Mouse (Mus musculus) forebrain, embryonic 13.5 days (tissue): ENCODE results near the gene Morn1. TPM values are rescaled to one million over a fixed set of nuclear protein-coding genes. Genes with fewer than 3 reads are reported as not detected.
A peak's percentile ranks its signal among the peaks of the same experiment; 100 is the strongest.

Experiments
- ATAC-seq: fragments of 200-750 bp; cut with Nextera tagmentation; 2 replicates; pipeline ENCODE4 v1.8.0; 2017
- H3K27ac ChIP-seq: fragments of 300-500 bp; sonication (generic); 2 replicates; pipeline ENCODE4 v1.5.1; 2015; ENCODE audit warnings: inconsistent platforms, mild to moderate bottlenecking, moderate library complexity
- H3K27me3 ChIP-seq: fragments of 300-500 bp; sonication (generic); 2 replicates; pipeline ENCODE4 v1.6.1; 2015; ENCODE audit warnings: mild to moderate bottlenecking, inconsistent platforms
- H3K36me3 ChIP-seq: fragments of 300-500 bp; sonication (generic); 2 replicates; pipeline ENCODE4 v1.6.1; 2015; ENCODE audit warnings: mild to moderate bottlenecking, inconsistent platforms; ENCODE audit not compliant: poor library complexity, severe bottlenecking
- H3K4me1 ChIP-seq: fragments of 300-500 bp; sonication (generic); 2 replicates; pipeline ENCODE4 v1.6.1; 2015; ENCODE audit warnings: inconsistent platforms
- H3K4me2 ChIP-seq: fragments of 300-500 bp; sonication (generic); 2 replicates; pipeline ENCODE4 v1.6.1; 2015; ENCODE audit warnings: inconsistent platforms, mild to moderate bottlenecking, moderate library complexity
- H3K4me3 ChIP-seq: fragments of 300-500 bp; sonication (generic); 2 replicates; pipeline ENCODE4 v1.5.1; 2015; ENCODE audit warnings: mild to moderate bottlenecking, inconsistent platforms
- H3K9ac ChIP-seq: fragments of 300-500 bp; sonication (generic); 2 replicates; pipeline ENCODE4 v1.6.1; 2015; ENCODE audit warnings: mild to moderate bottlenecking, inconsistent platforms
- H3K9me3 ChIP-seq: fragments of 300-500 bp; sonication (generic); replicated peaks from 2 replicates; pipeline ENCODE4 v1.6.1; 2016; ENCODE audit warnings: inconsistent platforms
- WGBS: fragments of 180-500 bp; shearing (Covaris S2); methylation state at CpG from one replicate; pipeline ENCODE4 v1.1.7; 2015; 5-methylcytosine and 5-hydroxymethylcytosine counted together
- polyA plus RNA-seq: library from polyadenylated mRNA; unstranded; fragments of >200 nt; fragmentation: Nextera tagmentation; extraction: Ambion mirVana; gene quantifications from 2 replicates; pipeline ENCODE4 v1.2.1, GENCODE M21; 2015

Morn1 gene
- polyA plus RNA-seq, 1 experiment from 2014 or later: 7.4 TPM

DNA sequence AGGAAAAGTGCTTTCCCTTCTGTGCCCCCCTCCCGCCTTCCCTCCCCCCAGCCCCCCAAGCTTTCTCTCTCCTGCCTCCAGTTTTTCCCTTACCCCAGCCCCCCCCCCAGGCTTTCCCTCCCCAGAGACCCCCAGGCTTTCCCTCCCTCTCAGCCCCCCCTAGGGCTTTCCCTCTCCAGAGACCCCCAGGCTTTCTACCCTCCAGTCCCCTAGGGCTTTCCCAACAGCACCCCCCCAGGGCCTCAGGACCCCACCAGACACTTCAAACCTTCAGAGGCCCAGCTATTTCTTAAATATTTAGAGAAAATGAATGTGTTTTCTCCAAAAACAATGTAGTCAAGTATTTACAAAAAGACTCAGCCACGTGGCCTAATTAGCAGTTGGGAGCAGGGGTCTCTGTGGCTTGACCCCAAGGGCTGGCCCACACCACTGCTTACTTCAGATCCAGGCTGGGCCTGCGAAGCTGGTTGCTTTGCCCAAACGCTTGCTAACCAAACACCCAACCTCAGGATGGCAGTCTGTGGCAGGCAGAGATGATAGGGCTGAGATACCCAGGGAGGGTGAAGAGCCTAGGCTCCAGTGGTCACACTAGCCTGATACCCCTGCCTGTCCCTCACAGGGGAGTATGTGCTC is 58.3 kb downstream of the Morn1 start:
- Histone ChIP-seq H3K27me3 (peaks cover 9% of the 10 kb centered on the region), H3K27ac (peak overlapping the region; percentile 87), H3K4me2 (no peak overlapping the region), H3K9ac (no peak overlapping the region), H3K4me3 (no peak overlapping the region), H3K36me3 (no peaks in the 10 kb centered on the region), H3K4me1 (peaks cover 26% of the 10 kb centered on the region), H3K9me3 (no peaks in the 10 kb centered on the region)
- 39% methylated on average over 4 of the region's 4 CpGs for WGBS
- no peak for ATAC-seq

DNA sequence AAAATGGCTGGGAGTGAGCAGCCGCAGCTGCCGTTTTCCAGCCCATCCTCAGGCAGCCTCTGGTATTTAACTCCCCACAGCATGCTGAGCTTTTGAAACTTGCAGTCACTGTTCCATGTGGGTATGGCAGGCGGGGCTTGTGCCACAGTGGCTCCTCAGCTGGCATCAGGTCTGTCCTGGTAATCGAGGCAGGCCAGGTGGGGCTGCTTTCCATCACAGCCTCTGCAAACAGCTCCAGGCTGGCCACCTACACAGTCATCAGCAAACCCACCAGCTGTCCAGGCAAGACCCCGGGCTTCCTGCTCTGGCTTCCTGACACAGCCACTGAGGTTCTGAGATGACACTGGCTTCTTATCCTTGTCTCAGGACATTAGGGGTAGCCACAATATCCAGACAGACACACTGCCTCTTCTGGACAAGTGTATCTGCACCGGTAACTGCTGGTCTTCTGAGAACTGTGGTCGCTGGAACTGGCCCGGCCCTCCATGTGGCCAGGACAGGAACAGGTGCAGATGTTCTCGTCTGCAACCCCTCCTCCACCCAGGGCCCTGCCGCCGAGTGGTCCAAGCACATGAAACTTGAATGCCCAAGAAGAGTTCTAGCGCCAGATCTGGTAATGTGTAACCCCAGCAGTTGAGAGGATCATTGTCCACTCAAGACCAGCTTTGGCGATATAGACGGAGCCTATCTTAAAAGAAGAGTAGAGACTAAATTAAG is 59.9 kb downstream of the Morn1 start:
- Histone ChIP-seq H3K27me3 (peaks cover 12% of the 10 kb centered on the region), H3K4me1 (peaks cover 39% of the 10 kb centered on the region), H3K9ac (no peak overlapping the region), H3K4me2 (no peak overlapping the region), H3K27ac (no peak overlapping the region), H3K36me3 (no peaks in the 10 kb centered on the region), H3K4me3 (no peak overlapping the region), H3K9me3 (no peaks in the 10 kb centered on the region)
- no peak for ATAC-seq
- 69% methylated on average over 14 of the region's 14 CpGs for WGBS

- Histone ChIP-seq H3K4me2 (no peak overlapping the region), H3K9ac (no peak overlapping the region), H3K36me3 (peaks cover 1% of the 10 kb centered on the region; the same call in 1 of the 2 replicates), H3K27me3 (peaks cover 19% of the 10 kb centered on the region), H3K9me3 (no peaks in the 10 kb centered on the region), H3K4me1 (peaks cover 40% of the 10 kb centered on the region), H3K27ac (no peak overlapping the region), H3K4me3 (no peak overlapping the region)
- 91% methylated on average over 4 of the region's 4 CpGs for WGBS
- no peak for ATAC-seq
Observed at GRCm38 (mm10) chr4:155148453-155148852, 62.1 kb downstream of the Morn1 start.

GRCm38 (mm10) chr4:155148910-155149698 is 62.7 kb downstream of the Morn1 start:
- peaks cover 19% of the 10 kb centered on the region for H3K27me3 ChIP-seq
- no peaks in the 10 kb centered on the region for H3K9me3 ChIP-seq
- peaks cover 6% of the 10 kb centered on the region for H3K36me3 ChIP-seq
- no peak for ATAC-seq
- H3K9ac ChIP-seq: peak overlapping the region; percentile 16; the same call in 1 of the 2 replicates
- WGBS: 84% methylated on average over 8 of the region's 8 CpGs
- no peak overlapping the region for H3K4me2 ChIP-seq
- H3K4me3 ChIP-seq: no peak overlapping the region
- H3K27ac ChIP-seq: no peak overlapping the region
- H3K4me1 ChIP-seq: peaks cover 33% of the 10 kb centered on the region

DNA sequence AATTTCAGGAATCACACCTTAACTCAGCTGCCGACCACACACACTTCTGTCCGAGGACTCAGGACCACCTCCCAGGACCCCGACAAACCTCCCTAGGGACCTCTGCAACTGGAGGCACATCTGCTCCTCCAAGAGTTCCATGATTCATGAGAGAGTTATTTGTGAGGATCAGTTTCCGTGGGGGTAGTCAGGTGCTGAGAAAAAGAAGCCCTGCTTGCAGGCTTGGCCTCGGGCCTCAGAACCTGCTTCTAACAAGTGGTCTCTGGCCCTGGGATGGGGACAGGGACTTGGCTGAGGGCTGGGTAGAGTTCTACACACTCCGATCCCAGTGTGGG is 63.5 kb downstream of the Morn1 start:
- Histone ChIP-seq H3K9ac (0 out of 2 replicates have a peak overlapping the region, but pooled peaks have one; percentile 70), H3K9me3 (no peaks in the 10 kb centered on the region), H3K4me2 (peak overlapping the region; percentile 83; the same call in 1 of the 2 replicates), H3K27ac (no peak overlapping the region), H3K36me3 (peaks cover 8% of the 10 kb centered on the region), H3K4me3 (no peak overlapping the region), H3K4me1 (peaks cover 25% of the 10 kb centered on the region), H3K27me3 (peaks cover 19% of the 10 kb centered on the region)
- ATAC-seq: no peak
- WGBS: 82% methylated on average over 6 of the region's 6 CpGs

GRCm38 (mm10) chr4:155150276-155151113 is 64.1 kb downstream of the Morn1 start:
- peak overlapping the region; percentile 43 for H3K4me3 ChIP-seq
- H3K27me3 ChIP-seq: peaks cover 19% of the 10 kb centered on the region
- H3K36me3 ChIP-seq: peaks cover 12% of the 10 kb centered on the region
- H3K4me2 ChIP-seq: peak overlapping the region; percentile 83
- H3K4me1 ChIP-seq: peaks cover 20% of the 10 kb centered on the region
- peak; percentile 80 for ATAC-seq
- WGBS: 6% methylated on average over 69 of the region's 73 CpGs
- peak overlapping the region; percentile 70 for H3K9ac ChIP-seq
- no peaks in the 10 kb centered on the region for H3K9me3 ChIP-seq
- 0 out of 2 replicates have a peak overlapping the region, but pooled peaks have one; percentile 17 for H3K27ac ChIP-seq

- H3K27me3 ChIP-seq: peaks cover 19% of the 10 kb centered on the region
- H3K36me3 ChIP-seq: peaks cover 20% of the 10 kb centered on the region
- 54% methylated on average over 12 of the region's 12 CpGs for WGBS
- 0 out of 2 replicates have a peak, but pooled peaks have one; percentile 2 for ATAC-seq
- H3K9me3 ChIP-seq: no peaks in the 10 kb centered on the region
- H3K4me3 ChIP-seq: peak overlapping the region; percentile 43
- peak overlapping the region; percentile 83 for H3K4me2 ChIP-seq
- peak overlapping the region; percentile 70 for H3K9ac ChIP-seq
- peaks cover 20% of the 10 kb centered on the region for H3K4me1 ChIP-seq
- H3K27ac ChIP-seq: no peak overlapping the region
Observed at GRCm38 (mm10) chr4:155151221-155151788, 64.9 kb downstream of the Morn1 start.

GRCm38 (mm10) chr4:155151845-155152244 is 65.5 kb downstream of the Morn1 start:
- Histone ChIP-seq H3K4me1 (peaks cover 20% of the 10 kb centered on the region), H3K27me3 (peaks cover 19% of the 10 kb centered on the region), H3K9ac (no peak overlapping the region), H3K4me2 (no peak overlapping the region), H3K4me3 (no peak overlapping the region), H3K9me3 (no peaks in the 10 kb centered on the region), H3K27ac (no peak overlapping the region), H3K36me3 (peaks cover 25% of the 10 kb centered on the region)
- 81% methylated on average over 4 of the region's 4 CpGs for WGBS
- ATAC-seq: no peak

- Histone ChIP-seq H3K27me3 (peaks cover 19% of the 10 kb centered on the region), H3K9ac (no peak overlapping the region), H3K4me2 (no peak overlapping the region), H3K4me1 (peaks cover 20% of the 10 kb centered on the region), H3K27ac (no peak overlapping the region), H3K4me3 (no peak overlapping the region), H3K9me3 (no peaks in the 10 kb centered on the region), H3K36me3 (peaks cover 32% of the 10 kb centered on the region)
- 96% methylated on average over 6 of the region's 6 CpGs for WGBS
- no peak for ATAC-seq
Observed at GRCm38 (mm10) chr4:155152476-155152875, 66.1 kb downstream of the Morn1 start.

- H3K27ac ChIP-seq: no peak overlapping the region
- peaks cover 17% of the 10 kb centered on the region for H3K27me3 ChIP-seq
- H3K4me1 ChIP-seq: peaks cover 26% of the 10 kb centered on the region
- WGBS: 83% methylated on average over 3 of the region's 3 CpGs
- no peak overlapping the region for H3K4me2 ChIP-seq
- H3K9me3 ChIP-seq: no peaks in the 10 kb centered on the region
- H3K4me3 ChIP-seq: no peak overlapping the region
- no peak overlapping the region for H3K9ac ChIP-seq
- no peak for ATAC-seq
- peaks cover 42% of the 10 kb centered on the region for H3K36me3 ChIP-seq
Observed at GRCm38 (mm10) chr4:155153389-155154072, 67.2 kb downstream of the Morn1 start.

- peaks cover 57% of the 10 kb centered on the region for H3K36me3 ChIP-seq
Observed at GRCm38 (mm10) chr4:155154986-155155385, 68.6 kb downstream of the Morn1 start.

More at GRCm38 (mm10) chr4:155154986-155155385, 68.6 kb downstream of the Morn1 start:
- no peak overlapping the region for H3K27ac ChIP-seq
- 89% methylated on average over 11 of the region's 11 CpGs for WGBS
- H3K9ac ChIP-seq: no peak overlapping the region
- ATAC-seq: no peak
- H3K4me2 ChIP-seq: no peak overlapping the region
- H3K4me3 ChIP-seq: no peak overlapping the region
- H3K4me1 ChIP-seq: peaks cover 34% of the 10 kb centered on the region
- no peaks in the 10 kb centered on the region for H3K9me3 ChIP-seq
- H3K27me3 ChIP-seq: peaks cover 10% of the 10 kb centered on the region
